Mouse (Mus musculus) liver, adult (tissue): ENCODE measurements around the gene Gm10228.
"Not testable (repeated sequence)": the region's sequence is repeated elsewhere in the genome, so short reads cannot be mapped to it uniquely, and the experiment has no call there.

Experiments
- GATA4 ChIP-seq: IDR thresholded peaks from 2 replicates; pipeline ENCODE4 v1.6.1; 2014; ENCODE audit warnings: mild to moderate bottlenecking, low read length; ENCODE audit not compliant: insufficient replicate concordance

Gene Gm10228

GRCm38 (mm10) chr16:89041372-89041771 is at the start of gene Gm10228:
TSS of gene Gm10228 (minus strand) at chr16:89041472.
- not testable (repeated sequence) for TF ChIP-seq GATA4

- not testable (repeated sequence) for TF ChIP-seq GATA4
Measured at GRCm38 (mm10) chr16:89063902-89064301, 22.6 kb upstream of the Gm10228 start, which contains the start of gene 1110025L11Rik. TSS of gene 1110025L11Rik (minus strand) at chr16:89064002.

- TF ChIP-seq GATA4 = no peak
Measured at GRCm38 (mm10) chr16:89047783-89048182, 6.5 kb upstream of the Gm10228 start, which contains the start of gene Krtap6-5. TSS of gene Krtap6-5 (minus strand) at chr16:89047883.

GRCm38 (mm10) chr16:89031399-89031798 is 9.9 kb downstream of the Gm10228 start, which contains the start of gene Krtap6-1:
TSS of gene Krtap6-1 (plus strand) at chr16:89031699.
- not testable (repeated sequence) for TF ChIP-seq GATA4

GRCm38 (mm10) chr16:89014984-89015383 is 26.3 kb downstream of the Gm10228 start, which contains the start of gene Gm10229:
TSS of gene Gm10229 (plus strand) at chr16:89015284.
- TF ChIP-seq GATA4 = not testable (repeated sequence)

- no peak for TF ChIP-seq GATA4
Measured at GRCm38 (mm10) chr16:89013973-89014372, 27.3 kb downstream of the Gm10228 start.

GRCm38 (mm10) chr16:89010659-89011058 is 30.6 kb downstream of the Gm10228 start, which contains the start of gene Krtap22-2:
TSS of gene Krtap22-2 (minus strand) at chr16:89010759.
- TF ChIP-seq GATA4 = no peak
